Mouse (Mus musculus) forebrain, embryonic 16.5 days (tissue): ENCODE data around the gene Fryl. TPM values are rescaled to one million over a fixed set of nuclear protein-coding genes. Genes with fewer than 3 reads are reported as not detected.

Experiments
- ATAC-seq: fragments of 200-750 bp; cut with Nextera tagmentation; 2 replicates; pipeline ENCODE4 v1.8.0; 2017; ENCODE audit warnings: mild to moderate bottlenecking, moderate library complexity
- H3K27ac ChIP-seq: fragments of 300-500 bp; sonication (generic); 2 replicates; pipeline ENCODE4 v1.5.1; 2014; ENCODE audit warnings: low read length, control low read depth
- H3K27me3 ChIP-seq: fragments of 300-500 bp; sonication (generic); replicated peaks from 2 replicates; pipeline ENCODE4 v1.6.1; 2014; ENCODE audit warnings: low read length; ENCODE audit not compliant: control insufficient read depth, insufficient read depth
- H3K36me3 ChIP-seq: fragments of 300-500 bp; sonication (generic); 2 replicates; pipeline ENCODE4 v1.6.1; 2014; ENCODE audit not compliant: control insufficient read depth, insufficient read depth
- H3K4me1 ChIP-seq: fragments of 300-500 bp; sonication (generic); replicated peaks from 2 replicates; pipeline ENCODE4 v1.6.1; 2014; ENCODE audit warnings: low read length; ENCODE audit not compliant: control insufficient read depth, insufficient read depth
- H3K4me2 ChIP-seq: fragments of 300-500 bp; sonication (generic); 2 replicates; pipeline ENCODE4 v1.6.1; 2014; ENCODE audit warnings: mild to moderate bottlenecking, low read length, control low read depth
- H3K4me3 ChIP-seq: fragments of 300-500 bp; sonication (generic); replicated peaks from 2 replicates; pipeline ENCODE4 v1.5.1; 2014; ENCODE audit warnings: mild to moderate bottlenecking, low read length, control low read depth
- H3K9ac ChIP-seq: fragments of 300-500 bp; sonication (generic); replicated peaks from 2 replicates; pipeline ENCODE4 v1.6.1; 2014; ENCODE audit warnings: low read depth, low read length, control low read depth
- H3K9me3 ChIP-seq: fragments of 300-500 bp; sonication (generic); 2 replicates; pipeline ENCODE4 v1.6.1; 2016; ENCODE audit warnings: low read length; ENCODE audit not compliant: control insufficient read depth
- WGBS: fragments of 180-500 bp; shearing (Covaris S2); extraction: QIAGEN DNeasy Blood & Tissue Kit; methylation state at CpG from one replicate; pipeline ENCODE4 v1.1.7; 2014; 5-methylcytosine and 5-hydroxymethylcytosine counted together
- polyA plus RNA-seq: library from polyadenylated mRNA; unstranded; fragments of >200 nt; fragmentation: Nextera tagmentation; extraction: Ambion mirVana; gene quantifications from 2 replicates; pipeline ENCODE4 v1.2.1, GENCODE M21; 2015

Fryl gene
- polyA plus RNA-seq, 1 experiment from 2014 or later, result 50.7 TPM

DNA sequence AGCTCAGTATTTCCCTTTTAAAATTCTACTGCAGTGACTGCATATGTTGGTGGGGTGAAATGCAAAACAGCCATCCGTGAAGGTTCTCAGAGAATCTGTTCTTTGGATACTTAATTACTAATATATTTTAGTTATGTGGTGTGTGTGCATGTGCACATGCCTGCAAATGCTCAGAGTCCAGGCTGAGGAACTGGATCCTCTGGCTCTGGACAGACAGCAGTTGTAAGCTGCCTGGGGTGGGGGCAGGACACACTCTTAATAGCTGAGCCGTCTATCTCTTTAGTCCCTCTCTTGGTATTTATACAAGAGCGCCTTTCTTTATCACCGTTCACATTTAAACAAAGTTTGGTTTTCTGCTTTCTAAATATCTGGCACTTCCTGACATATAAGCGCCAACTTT, 199.5 kb downstream of the Fryl start:
- Histone ChIP-seq H3K9ac (no peak overlapping the region), H3K4me2 (no peak overlapping the region), H3K4me3 (no peak overlapping the region), H3K27me3 (no peaks in the 10 kb centered on the region), H3K9me3 (no peaks in the 10 kb centered on the region), H3K36me3 (peaks cover 27% of the 10 kb centered on the region), H3K4me1 (peaks cover 5% of the 10 kb centered on the region), H3K27ac (no peak overlapping the region)
- 95% methylated on average over 5 of the region's 5 CpGs for WGBS
- no peak for ATAC-seq

DNA sequence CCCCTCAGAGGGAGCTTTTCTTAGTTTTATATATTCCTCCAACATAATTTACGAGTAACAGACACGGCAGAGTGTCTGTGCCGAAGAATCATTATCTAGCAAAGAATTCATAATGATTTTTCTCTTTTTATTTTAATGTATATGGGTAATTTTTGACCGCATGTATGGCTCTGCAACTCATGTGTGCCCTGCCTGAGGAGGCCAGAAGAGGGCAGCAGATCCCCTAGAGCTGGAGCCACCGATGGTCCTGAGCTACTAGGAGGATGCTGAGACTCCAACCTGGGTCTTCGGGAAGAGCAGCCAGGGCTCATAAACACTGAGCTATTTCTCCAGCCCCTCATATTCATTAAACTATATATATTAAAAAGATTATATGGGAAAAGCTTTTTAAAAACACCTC, 200.0 kb downstream of the Fryl start:
- H3K9me3 ChIP-seq, result no peaks in the 10 kb centered on the region
- WGBS, result 87% methylated on average over 6 of the region's 6 CpGs
- no peak overlapping the region for H3K4me3 ChIP-seq
- H3K9ac ChIP-seq, result no peak overlapping the region
- no peak overlapping the region for H3K27ac ChIP-seq
- peaks cover 30% of the 10 kb centered on the region for H3K36me3 ChIP-seq
- H3K4me2 ChIP-seq, result no peak overlapping the region
- no peaks in the 10 kb centered on the region for H3K27me3 ChIP-seq
- ATAC-seq, result no peak
- peaks cover under 1% of the 10 kb centered on the region for H3K4me1 ChIP-seq

DNA sequence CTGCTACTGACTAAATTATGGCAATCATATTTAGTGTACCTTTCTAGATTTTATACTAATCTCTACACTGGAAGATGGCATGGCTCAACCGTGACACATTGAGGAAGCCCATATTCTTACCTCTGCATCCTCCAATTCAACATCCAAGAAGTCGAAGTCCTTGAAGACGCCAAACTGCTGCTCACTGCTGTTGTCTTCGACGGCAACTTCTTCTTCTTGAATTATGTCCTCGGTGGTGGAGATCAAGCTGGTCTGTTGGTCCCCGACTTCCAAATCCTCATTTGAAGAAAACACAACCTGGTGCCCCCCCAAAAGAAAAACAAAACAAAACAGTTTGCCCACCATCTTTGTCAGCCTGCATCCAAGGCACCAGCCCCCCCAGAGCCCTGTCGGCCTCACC, 202.5 kb downstream of the Fryl start:
- Histone ChIP-seq H3K9ac (no peak overlapping the region), H3K27ac (no peak overlapping the region), H3K9me3 (no peaks in the 10 kb centered on the region), H3K4me3 (no peak overlapping the region), H3K36me3 (peaks cover 52% of the 10 kb centered on the region), H3K27me3 (no peaks in the 10 kb centered on the region), H3K4me2 (no peak overlapping the region), H3K4me1 (no peaks in the 10 kb centered on the region)
- no peak for ATAC-seq
- WGBS, result 95% methylated on average over 8 of the region's 8 CpGs

DNA sequence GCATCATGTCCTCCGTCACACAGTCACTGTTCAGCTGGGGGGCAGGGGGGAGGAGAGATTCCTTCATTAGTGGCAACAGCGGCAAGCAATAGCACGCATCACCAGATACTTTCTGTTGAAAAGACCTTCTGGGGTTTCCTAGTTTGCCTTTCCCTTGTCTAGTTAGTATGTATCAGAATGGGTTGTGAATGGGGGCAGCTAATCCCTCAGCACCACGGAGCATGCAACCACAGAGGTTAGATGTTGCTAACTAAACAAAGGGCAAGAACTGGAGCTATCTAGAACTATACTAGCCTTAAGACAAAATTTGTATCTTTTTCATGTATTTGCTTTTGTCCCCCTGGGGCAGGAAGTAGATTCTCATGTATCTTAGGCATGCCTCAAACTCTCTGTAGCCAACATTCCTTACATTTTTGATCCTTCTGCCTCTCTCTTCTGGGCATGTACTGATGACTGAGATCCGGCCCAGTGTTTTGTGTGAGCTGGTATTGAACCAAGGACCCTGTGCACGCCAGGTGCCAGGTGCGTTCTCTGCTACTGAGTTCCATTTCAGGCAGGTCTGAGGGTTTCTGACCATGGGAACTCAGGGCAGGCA, 208.7 kb downstream of the Fryl start:
- Histone ChIP-seq H3K9me3 (0 out of 2 replicates have a peak, but pooled peaks cover 2% of the 10 kb centered on the region), H3K4me2 (no peak overlapping the region), H3K9ac (no peak overlapping the region), H3K36me3 (peaks cover 58% of the 10 kb centered on the region), H3K4me1 (no peaks in the 10 kb centered on the region), H3K27ac (no peak overlapping the region), H3K4me3 (no peak overlapping the region), H3K27me3 (no peaks in the 10 kb centered on the region)
- ATAC-seq, result no peak
- 85% methylated on average over 7 of the region's 7 CpGs for WGBS

DNA sequence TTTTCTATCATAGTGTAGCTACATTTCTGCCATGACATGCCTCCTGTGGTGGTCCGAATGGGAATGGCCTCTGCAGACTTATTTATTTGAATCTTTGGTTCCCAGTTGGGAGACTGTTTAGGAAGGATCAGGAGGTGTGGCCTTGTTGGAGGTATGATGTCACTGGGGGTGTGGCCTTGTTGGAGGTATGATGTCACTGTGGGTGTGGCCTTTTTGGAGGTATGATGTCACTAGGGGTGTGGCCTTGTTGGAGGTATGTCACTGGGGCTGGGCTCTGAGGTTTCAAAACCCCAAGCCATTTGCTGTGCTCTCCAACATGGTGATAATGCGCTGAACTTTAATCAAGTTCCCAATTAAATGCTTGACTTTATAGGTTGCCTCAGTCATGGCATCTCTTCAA, 212.4 kb downstream of the Fryl start:
- no peak overlapping the region for H3K27ac ChIP-seq
- 96% methylated on average over 2 of the region's 2 CpGs for WGBS
- H3K9me3 ChIP-seq, result 0 out of 2 replicates have a peak, but pooled peaks cover 2% of the 10 kb centered on the region
- H3K36me3 ChIP-seq, result peaks cover 31% of the 10 kb centered on the region
- no peak for ATAC-seq
- H3K4me3 ChIP-seq, result no peak overlapping the region
- no peaks in the 10 kb centered on the region for H3K4me1 ChIP-seq
- no peak overlapping the region for H3K9ac ChIP-seq
- H3K4me2 ChIP-seq, result no peak overlapping the region
- H3K27me3 ChIP-seq, result no peaks in the 10 kb centered on the region

DNA sequence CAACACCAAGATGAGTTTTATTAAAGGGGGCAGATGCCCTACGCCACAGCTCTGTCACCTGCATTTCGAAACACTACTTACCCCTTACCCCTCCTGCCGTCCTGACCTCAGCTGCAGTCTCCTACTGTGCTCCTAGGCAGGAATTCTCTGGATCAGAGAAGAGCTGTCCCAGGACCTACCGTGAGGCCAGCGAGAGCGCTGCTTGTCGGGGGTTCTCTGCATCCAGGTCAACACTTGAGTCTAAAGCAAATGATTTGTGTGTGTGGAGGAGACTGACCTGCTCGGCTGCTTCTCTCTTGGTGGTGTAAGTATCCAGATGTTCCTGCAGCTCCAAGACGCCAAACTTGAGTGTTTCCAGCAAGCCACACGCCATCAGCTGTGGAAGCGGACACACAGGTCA, 223.9 kb downstream of the Fryl start:
- Histone ChIP-seq H3K4me3 (no peak overlapping the region), H3K36me3 (peaks cover 34% of the 10 kb centered on the region), H3K27me3 (no peaks in the 10 kb centered on the region), H3K9ac (no peak overlapping the region), H3K4me1 (no peaks in the 10 kb centered on the region), H3K4me2 (no peak overlapping the region), H3K9me3 (no peaks in the 10 kb centered on the region), H3K27ac (no peak overlapping the region)
- 94% methylated on average over 11 of the region's 11 CpGs for WGBS
- no peak for ATAC-seq

DNA sequence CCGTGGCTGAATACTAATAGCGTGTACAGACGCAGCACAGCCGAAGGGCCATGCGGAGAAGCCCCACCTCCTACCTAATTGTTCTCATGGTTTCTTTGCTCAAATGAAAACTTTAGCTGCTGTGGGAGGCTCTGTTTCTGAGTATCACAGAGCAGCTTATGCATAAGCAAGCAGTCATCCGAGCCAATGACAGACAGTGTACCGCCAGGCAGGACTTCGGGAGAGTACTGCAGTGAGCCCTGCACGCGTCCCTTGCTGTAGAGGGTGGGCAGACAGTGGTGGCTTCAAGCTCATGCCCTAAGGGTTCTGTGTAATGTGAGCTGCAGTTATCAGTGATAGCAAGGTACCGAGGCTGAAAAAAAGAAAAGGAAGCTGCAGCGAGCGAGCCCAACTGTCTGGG, 227.8 kb downstream of the Fryl start:
- no peak overlapping the region for H3K4me3 ChIP-seq
- ATAC-seq, result no peak
- H3K4me2 ChIP-seq, result no peak overlapping the region
- no peaks in the 10 kb centered on the region for H3K27me3 ChIP-seq
- peaks cover 35% of the 10 kb centered on the region for H3K36me3 ChIP-seq
- H3K27ac ChIP-seq, result no peak overlapping the region
- no peaks in the 10 kb centered on the region for H3K4me1 ChIP-seq
- no peaks in the 10 kb centered on the region for H3K9me3 ChIP-seq
- WGBS, result 86% methylated on average over 13 of the region's 13 CpGs
- no peak overlapping the region for H3K9ac ChIP-seq

DNA sequence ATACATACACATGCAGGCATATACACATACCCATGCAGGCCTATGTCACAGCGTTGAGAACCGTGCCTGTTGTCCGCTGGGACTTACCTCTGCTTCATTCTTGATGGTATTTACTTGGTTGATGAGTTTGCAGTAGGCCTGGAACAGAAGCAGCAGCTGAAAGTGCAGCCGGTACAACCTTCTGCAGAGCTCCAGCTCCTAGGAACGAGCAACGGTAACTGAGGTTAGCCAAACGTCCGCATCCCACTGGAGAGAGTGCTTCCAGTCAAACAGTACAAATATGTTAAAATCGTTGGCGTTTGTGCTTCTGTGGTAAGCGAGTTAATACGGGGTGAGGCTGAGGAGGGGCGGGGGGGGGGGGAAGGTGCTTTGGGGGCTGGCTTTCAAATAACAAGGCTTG, 232.6 kb downstream of the Fryl start:
- no peak overlapping the region for H3K27ac ChIP-seq
- peaks cover 14% of the 10 kb centered on the region for H3K36me3 ChIP-seq
- H3K4me3 ChIP-seq, result no peak overlapping the region
- H3K9ac ChIP-seq, result no peak overlapping the region
- 96% methylated on average over 13 of the region's 13 CpGs for WGBS
- no peak for ATAC-seq
- no peaks in the 10 kb centered on the region for H3K9me3 ChIP-seq
- H3K4me1 ChIP-seq, result no peaks in the 10 kb centered on the region
- H3K4me2 ChIP-seq, result no peak overlapping the region
- H3K27me3 ChIP-seq, result no peaks in the 10 kb centered on the region

DNA sequence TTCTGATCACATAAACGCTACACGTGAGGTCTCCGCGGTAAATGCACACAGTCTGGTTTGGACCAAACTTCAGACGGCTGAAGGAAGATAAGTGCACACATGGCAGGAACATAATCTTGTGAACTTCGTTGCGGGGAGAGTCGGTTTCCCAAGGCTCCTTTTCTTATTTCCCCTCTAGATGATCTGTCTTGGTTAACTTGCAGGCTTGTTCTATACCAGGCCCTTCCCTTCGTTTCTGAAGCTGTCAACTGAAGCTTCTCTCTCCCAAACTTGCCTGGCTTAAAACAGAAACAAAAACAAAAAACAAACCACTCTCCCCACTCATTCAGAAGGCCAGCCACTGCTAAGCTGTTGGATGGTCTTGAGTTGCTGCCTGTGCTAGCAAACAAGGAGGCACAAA, 241.7 kb downstream of the Fryl start:
- Histone ChIP-seq H3K4me3 (no peak overlapping the region), H3K9ac (no peak overlapping the region), H3K27me3 (peaks cover 5% of the 10 kb centered on the region; the same call in 1 of the 2 replicates), H3K36me3 (no peaks in the 10 kb centered on the region), H3K27ac (no peak overlapping the region), H3K9me3 (no peaks in the 10 kb centered on the region), H3K4me1 (peaks cover 3% of the 10 kb centered on the region), H3K4me2 (no peak overlapping the region)
- WGBS, result 53% methylated on average over 9 of the region's 9 CpGs
- ATAC-seq, result no peak
